Mouse (Mus musculus) stomach, postnatal 0 days (tissue): ENCODE measurements around the gene Fgfr2. TPM values are rescaled to one million over a fixed set of nuclear protein-coding genes. Genes with fewer than 3 reads are reported as not detected.

Source experiments
- ATAC-seq: fragments of 200-750 bp; cut with Nextera tagmentation; 2 replicates; pipeline ENCODE4 v1.8.0; 2017; ENCODE audit not compliant: low FRiP score, low TSS enrichment
- DNase-seq: peaks from one replicate; pipeline ENCODE4 v3.0.0-alpha.2; 2016; ENCODE audit warnings: low spot score
- H3K27ac ChIP-seq: fragments of 300-500 bp; sonication (generic); replicated peaks from 2 replicates; pipeline ENCODE4 v1.5.1; 2014; ENCODE audit warnings: mild to moderate bottlenecking, control low read depth
- H3K27me3 ChIP-seq: fragments of 300-500 bp; sonication (generic); 2 replicates; pipeline ENCODE4 v1.6.1; 2014; ENCODE audit warnings: low read length; ENCODE audit not compliant: control insufficient read depth, insufficient read depth
- H3K36me3 ChIP-seq: fragments of 300-500 bp; sonication (generic); 2 replicates; pipeline ENCODE4 v1.6.1; 2014; ENCODE audit warnings: low read length, mixed read lengths; ENCODE audit not compliant: control insufficient read depth, insufficient read depth
- H3K4me1 ChIP-seq: fragments of 300-500 bp; sonication (generic); replicated peaks from 2 replicates; pipeline ENCODE4 v1.6.1; 2014; ENCODE audit warnings: antibody characterized with exemption; ENCODE audit not compliant: control insufficient read depth, insufficient read depth
- H3K4me2 ChIP-seq: fragments of 300-500 bp; sonication (generic); replicated peaks from 2 replicates; pipeline ENCODE4 v1.6.1; 2014; ENCODE audit warnings: low read depth, mild to moderate bottlenecking, control low read depth, moderate library complexity
- H3K4me3 ChIP-seq: fragments of 300-500 bp; sonication (generic); 2 replicates; pipeline ENCODE4 v1.5.1; 2014; ENCODE audit warnings: low read depth, low read length, control low read depth
- H3K9ac ChIP-seq: fragments of 300-500 bp; sonication (generic); 2 replicates; pipeline ENCODE4 v1.6.1; 2014; ENCODE audit warnings: mild to moderate bottlenecking, low read length, control low read depth, mixed read lengths
- H3K9me3 ChIP-seq: fragments of 300-500 bp; sonication (generic); 2 replicates; pipeline ENCODE4 v1.6.1; 2016; ENCODE audit warnings: low read length; ENCODE audit not compliant: control insufficient read depth
- CTCF ChIP-seq: IDR thresholded peaks from 2 replicates; pipeline ENCODE4 v1.5.1; 2016; ENCODE audit warnings: antibody characterized with exemption, low read depth, mild to moderate bottlenecking, moderate library complexity
- EP300 ChIP-seq: optimal IDR thresholded peaks from 2 replicates; pipeline ENCODE3; 2016; ENCODE audit warnings: antibody characterized with exemption
- WGBS: fragments of 180-500 bp; shearing (Covaris S2); extraction: QIAGEN DNeasy Blood & Tissue Kit; methylation state at CpG from one replicate; pipeline ENCODE4 v1.1.7; 2014; 5-methylcytosine and 5-hydroxymethylcytosine counted together
- polyA plus RNA-seq: library from polyadenylated mRNA; unstranded; fragments of >200 nt; fragmentation: Nextera tagmentation; extraction: Ambion mirVana; gene quantifications from 2 replicates; pipeline ENCODE4 v1.2.1, GENCODE M21; 2015

The Fgfr2 gene
- polyA plus RNA-seq, 1 experiment from 2014 or later = 60.8 TPM

DNA sequence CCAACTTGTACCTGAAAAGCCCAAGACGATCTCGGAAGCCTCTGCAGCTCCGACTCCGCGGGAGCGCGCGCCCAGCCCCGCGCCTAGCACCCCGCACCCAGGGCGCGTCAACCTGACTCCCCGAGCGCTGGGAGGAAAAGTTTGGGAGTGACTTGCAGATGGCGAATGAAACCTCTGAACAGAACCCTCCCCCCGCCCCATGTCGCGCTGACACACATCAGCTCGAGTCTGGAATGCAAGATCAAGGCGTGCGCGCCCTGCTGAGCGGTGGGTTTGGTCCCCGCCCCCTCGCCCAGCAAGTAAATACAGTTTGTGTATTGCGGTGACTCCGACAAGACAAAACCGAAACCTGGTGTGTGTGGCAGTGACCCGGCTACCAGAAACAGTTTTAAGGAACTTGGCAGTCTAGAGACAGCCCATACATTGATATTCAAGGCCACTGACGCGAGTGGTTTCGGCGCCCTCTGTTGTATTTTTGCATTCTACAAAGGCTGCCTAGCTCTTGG is 806.1 kb downstream of the Fgfr2 start, which contains the start of gene Chst15:
Gene Chst15 (minus strand): TSS at position 193 of the 506 bp plus-strand sequence.
- peak; percentile 61 for ATAC-seq
- peak; percentile 73 for DNase-seq
- H3K27me3 ChIP-seq = no peaks in the 10 kb centered on the region
- H3K9ac ChIP-seq = peak within 1 kb of the TSS; percentile 86
- WGBS = 0% methylated on average over 34 of the region's 34 CpGs
- peaks cover 3% of the 10 kb centered on the region; the same call in 1 of the 2 replicates for H3K4me1 ChIP-seq
- H3K27ac ChIP-seq = peak within 1 kb of the TSS; percentile 97
- peak within 1 kb of the TSS; percentile 90 for H3K4me3 ChIP-seq
- TF ChIP-seq CTCF (peak; percentile 47), EP300 (no peak)
- H3K4me2 ChIP-seq = peak within 1 kb of the TSS; percentile 91
- H3K36me3 ChIP-seq = no peaks in the 10 kb centered on the region
- H3K9me3 ChIP-seq = no peaks in the 10 kb centered on the region

DNA sequence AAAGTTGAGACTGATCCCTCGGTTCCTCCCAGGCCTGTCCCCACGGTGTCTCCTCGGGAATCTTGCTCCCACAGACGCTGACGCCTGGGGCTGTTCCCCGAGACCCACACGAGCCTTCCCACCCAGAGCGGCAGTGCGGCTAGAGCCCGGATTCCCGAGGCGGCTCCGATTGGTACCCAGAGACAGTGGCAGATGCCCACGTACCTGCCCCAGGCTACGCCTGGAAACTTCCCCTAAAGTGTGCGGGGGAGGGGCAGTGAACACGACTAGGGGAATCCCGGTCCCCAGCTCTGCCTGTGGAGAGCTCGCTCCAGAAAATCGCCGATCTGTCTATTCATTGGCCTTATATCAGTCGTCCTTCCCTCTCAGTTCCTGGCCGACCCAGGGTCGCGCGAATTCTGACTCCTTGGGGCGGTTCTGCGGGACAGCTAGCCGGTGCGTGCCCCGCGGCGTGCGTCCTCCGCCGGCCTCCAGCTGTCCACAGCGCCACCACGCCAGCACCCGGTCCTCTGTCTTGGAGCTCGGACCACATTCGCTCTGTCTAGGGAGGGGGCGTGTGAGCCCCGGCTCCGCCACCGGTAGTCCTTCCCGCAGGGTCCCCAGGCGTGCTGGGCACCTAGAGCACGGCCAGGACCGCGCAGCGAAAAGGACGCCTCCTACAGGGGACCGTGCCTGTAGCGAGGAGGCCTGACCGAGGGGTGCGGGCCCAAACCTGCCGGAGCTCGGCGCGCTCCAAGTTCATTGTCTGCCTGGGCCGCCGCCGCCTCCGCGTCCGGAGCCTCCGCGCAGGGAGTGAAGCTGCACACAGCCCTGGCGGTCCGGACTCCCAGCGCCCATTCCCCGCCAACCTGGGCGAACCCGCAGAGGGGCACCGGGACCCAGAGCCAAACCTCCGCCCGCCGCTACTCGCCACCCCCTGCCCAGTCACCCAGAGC is 806.8 kb downstream of the Fgfr2 start:
- WGBS = under 1% methylated on average over 78 of the region's 79 CpGs
- ATAC-seq (peak; percentile 76), DNase-seq (peak; percentile 73)
- Histone ChIP-seq H3K9ac (peak overlapping the region; percentile 86), H3K9me3 (no peaks in the 10 kb centered on the region), H3K36me3 (no peaks in the 10 kb centered on the region), H3K27me3 (no peaks in the 10 kb centered on the region), H3K27ac (peak overlapping the region; percentile 97), H3K4me3 (peak overlapping the region; percentile 90), H3K4me1 (peaks cover 3% of the 10 kb centered on the region; the same call in 1 of the 2 replicates), H3K4me2 (peak overlapping the region; percentile 91)
- TF ChIP-seq EP300 (no peak), CTCF (peak; percentile 67)

DNA sequence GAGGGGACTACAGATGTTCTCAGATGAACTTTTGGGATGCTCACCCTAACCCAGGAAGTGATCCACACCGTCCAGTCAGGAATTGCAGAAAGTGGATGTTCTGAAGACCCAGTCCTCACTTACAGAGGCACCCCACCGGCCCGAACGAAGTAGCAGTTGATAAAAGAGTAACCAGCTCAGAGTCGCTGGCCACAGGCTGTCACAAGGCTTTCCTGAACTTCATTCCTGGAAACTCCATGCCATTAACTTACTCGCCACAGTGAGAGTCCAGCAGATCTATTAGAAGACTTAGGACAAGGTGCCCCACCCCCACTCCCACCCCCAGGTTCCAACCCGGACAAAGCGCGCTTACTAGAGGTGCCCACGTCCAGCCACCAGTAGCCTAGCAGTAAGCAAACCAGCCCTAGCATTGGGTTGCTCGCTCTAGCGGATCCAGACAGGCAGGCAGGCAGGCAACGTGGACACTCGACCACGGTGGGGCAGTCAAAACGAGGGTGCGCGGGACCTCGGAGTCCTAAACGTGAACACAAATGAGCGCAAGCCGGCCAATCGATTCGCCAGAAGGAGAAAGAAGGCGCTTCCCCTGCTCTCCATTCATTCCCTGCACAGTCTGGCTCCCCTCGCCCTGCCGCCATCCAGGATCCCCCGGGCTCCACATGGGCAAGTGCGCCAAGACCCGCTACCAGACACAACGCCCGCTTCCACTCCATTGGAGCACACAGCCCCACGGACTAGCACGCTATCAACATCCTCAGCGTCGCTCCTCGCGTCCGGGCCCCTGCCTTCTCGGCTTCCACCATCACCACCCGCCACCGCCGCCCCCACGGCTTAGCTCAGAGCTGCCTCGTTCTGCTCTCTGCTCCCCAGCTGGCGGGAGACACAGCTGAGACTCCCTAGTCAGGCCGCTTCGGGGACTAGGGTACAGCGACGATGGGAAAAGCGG is 807.7 kb downstream of the Fgfr2 start:
- Histone ChIP-seq H3K9me3 (no peaks in the 10 kb centered on the region), H3K4me3 (peak overlapping the region; percentile 90), H3K9ac (peak overlapping the region; percentile 86), H3K27me3 (no peaks in the 10 kb centered on the region), H3K27ac (peak overlapping the region; percentile 97), H3K4me1 (peaks cover 7% of the 10 kb centered on the region), H3K4me2 (peak overlapping the region; percentile 91), H3K36me3 (no peaks in the 10 kb centered on the region)
- WGBS = 1% methylated on average over 51 of the region's 51 CpGs
- DNase-seq (peak; percentile 87), ATAC-seq (peak; percentile 60)
- TF ChIP-seq EP300 (no peak), CTCF (peak; percentile 79)

- Histone ChIP-seq H3K9ac (no peak overlapping the region), H3K27ac (no peak overlapping the region), H3K27me3 (no peaks in the 10 kb centered on the region), H3K4me2 (no peak overlapping the region), H3K4me1 (peaks cover 18% of the 10 kb centered on the region), H3K36me3 (no peaks in the 10 kb centered on the region), H3K9me3 (no peaks in the 10 kb centered on the region), H3K4me3 (no peak overlapping the region)
- peak; percentile 50 for DNase-seq
- no peak for TF ChIP-seq CTCF
- ATAC-seq = peak; percentile 20; the same call in 1 of the 2 replicates
- 16% methylated on average over 8 of the region's 8 CpGs for WGBS
These were observed 810.8 kb downstream of the Fgfr2 start for GRCm38 (mm10) chr7:132312396-132312795.

- 7% methylated on average over 5 of the region's 5 CpGs for WGBS
- no peak overlapping the region; the same call in 1 of the 2 replicates for H3K4me2 ChIP-seq
- H3K9ac ChIP-seq = no peak overlapping the region
- H3K27me3 ChIP-seq = no peaks in the 10 kb centered on the region
- ATAC-seq = peak; percentile 43; the same call in 1 of the 2 replicates
- no peaks in the 10 kb centered on the region for H3K36me3 ChIP-seq
- H3K27ac ChIP-seq = peak overlapping the region; percentile 75
- peaks cover 22% of the 10 kb centered on the region for H3K4me1 ChIP-seq
- no peaks in the 10 kb centered on the region for H3K9me3 ChIP-seq
- H3K4me3 ChIP-seq = no peak overlapping the region
- TF ChIP-seq CTCF (0 out of 2 replicates have a peak, but pooled peaks have one; percentile 14), EP300 (no peak)
- DNase-seq = no peak
These were observed 814.5 kb downstream of the Fgfr2 start for GRCm38 (mm10) chr7:132308537-132309191.
